ENCODE assay signal across 8 mouse cellular contexts in the genomic region with DNA sequence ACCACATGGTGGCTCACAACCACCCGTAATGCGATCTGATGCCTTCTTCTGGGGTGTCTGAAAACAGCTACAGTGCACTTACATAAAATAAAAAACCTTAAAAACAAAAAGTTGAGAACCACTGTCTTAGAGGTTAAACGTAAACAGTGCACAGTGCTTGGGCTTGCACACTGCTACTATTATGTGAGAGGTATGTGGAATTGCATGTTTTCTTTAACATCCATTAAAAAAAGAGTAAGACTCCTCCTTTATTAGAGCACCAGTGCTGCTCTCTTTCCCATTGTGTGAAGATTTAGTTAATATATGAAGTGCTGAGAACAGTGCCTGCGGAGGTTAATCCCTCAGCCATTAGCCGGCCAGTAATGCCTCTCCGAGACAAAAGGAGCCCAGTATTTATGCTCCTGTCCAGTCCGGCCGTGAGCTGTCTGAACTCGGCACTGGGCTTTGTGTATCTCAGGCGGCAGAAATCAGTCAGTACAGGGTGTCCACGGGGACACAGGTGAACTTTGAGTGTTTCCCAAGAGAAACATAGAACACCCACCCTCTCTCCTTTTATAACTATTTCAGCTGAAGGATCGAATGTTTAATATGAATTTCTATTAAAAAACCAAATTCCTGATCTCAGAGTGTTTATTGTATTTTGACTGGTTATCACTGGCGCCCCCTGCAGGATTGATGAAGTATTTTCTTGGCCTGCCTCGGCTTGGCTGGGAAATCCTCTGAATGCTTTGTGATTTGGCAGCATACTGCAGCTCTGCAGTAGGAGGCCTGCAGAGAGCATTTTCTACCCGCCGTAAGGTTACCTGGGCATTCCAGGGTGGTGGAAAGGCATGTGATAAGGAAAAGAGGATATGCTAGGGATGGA. TPM values are rescaled to one million over a fixed set of nuclear protein-coding genes. Genes with fewer than 3 reads are reported as not detected.
DNase-seq lines count a peak whose midpoint lies in the region; ATAC-seq lines count a peak whose summit lies in the region.
"Had no signal": no experiment of that assay in that cellular context is flagged by ENCODE, and none has a peak within 500 bp of the region (broad histone marks: within the 10 kb centered on the region; RNA-seq: fewer than 3 reads in every experiment).

No protein-coding gene starts in this region.

- no peaks in the 10 kb centered on the region; the same call in 1 of the 2 replicates for H3K4me1 ChIP-seq in forebrain, embryonic 14.5 days (ENCODE audit: control insufficient read depth, insufficient read depth, low read length)
- H3K4me1 ChIP-seq in hindbrain, embryonic 13.5 days (replicated peaks) = peaks cover 3% of the 10 kb centered on the region; the same call in 1 of the 2 replicates
- H3K4me1 ChIP-seq: heart, embryonic 13.5 days had no signal

- H3K27ac ChIP-seq in forebrain, embryonic 14.5 days (ENCODE audit: low read depth, low read length) = peak overlapping the region; percentile 63; the same call in 1 of the 2 replicates
- H3K27ac ChIP-seq in hindbrain, embryonic 13.5 days = no peak overlapping the region
- H3K27ac ChIP-seq: heart, embryonic 13.5 days had no signal

- H3K4me3 ChIP-seq in forebrain, embryonic 14.5 days (ENCODE audit: low read depth, low read length) = no peak overlapping the region; the same call in 1 of the 2 replicates
- no peak overlapping the region for H3K4me3 ChIP-seq in hindbrain, embryonic 13.5 days
- H3K4me3 ChIP-seq: heart, embryonic 13.5 days had no signal

- peak; percentile 87 for ATAC-seq in forebrain, embryonic 14.5 days
- peak; percentile 50; the same call in 1 of the 2 replicates for ATAC-seq in hindbrain, embryonic 13.5 days (ENCODE audit: low FRiP score)

- H3K9ac ChIP-seq in forebrain, embryonic 14.5 days (ENCODE audit: low read length) = peak overlapping the region; percentile 41; the same call in 1 of the 2 replicates
- H3K9ac ChIP-seq in hindbrain, embryonic 13.5 days = no peak overlapping the region
- H3K9ac ChIP-seq: heart, embryonic 13.5 days had no signal

- WGBS in forebrain, embryonic 14.5 days = 26% methylated on average over 16 of the region's 16 CpGs
- whole genome bisulfite sequencing in hindbrain, embryonic 13.5 days = 64% methylated on average over 16 of the region's 16 CpGs

- no peaks in the 10 kb centered on the region for H3K36me3 ChIP-seq in forebrain, embryonic 14.5 days (ENCODE audit: control insufficient read depth, insufficient read depth, low read length)
- H3K36me3 ChIP-seq in hindbrain, embryonic 13.5 days = no peaks in the 10 kb centered on the region
- H3K36me3 ChIP-seq: heart, embryonic 13.5 days had no signal

- peak overlapping the region; percentile 34; the same call in 1 of the 2 replicates for H3K4me2 ChIP-seq in forebrain, embryonic 14.5 days (ENCODE audit: low read length)
- no peak overlapping the region for H3K4me2 ChIP-seq in hindbrain, embryonic 13.5 days
- H3K4me2 ChIP-seq: heart, embryonic 13.5 days had no signal

- no peaks in the 10 kb centered on the region for H3K9me3 ChIP-seq in forebrain, embryonic 14.5 days (replicated peaks; ENCODE audit: control insufficient read depth, low read length)
- no peaks in the 10 kb centered on the region for H3K9me3 ChIP-seq in hindbrain, embryonic 13.5 days
- H3K9me3 ChIP-seq: heart, embryonic 13.5 days had no signal

- peak; percentile 60 for DNase-seq in ES-CJ7 (ENCODE audit: low read depth, low spot score)
- DNase-seq in adrenal gland, postnatal 14 days = peak; percentile 75
- peak; percentile 80 for DNase-seq in forebrain, embryonic 14.5 days (ENCODE audit: low spot score)
- peak; percentile 63 for DNase-seq in layer of hippocampus, adult 9-10 months (ENCODE audit: low spot score)
- peak; percentile 66 for DNase-seq in lung, postnatal 10 days
- DNase-seq in right cerebral cortex, postnatal 14 days = peak; percentile 44

- H3K27me3 ChIP-seq in forebrain, embryonic 14.5 days (replicated peaks; ENCODE audit: control insufficient read depth, insufficient read depth, low read length) = no peaks in the 10 kb centered on the region
- H3K27me3 ChIP-seq in hindbrain, embryonic 13.5 days = no peaks in the 10 kb centered on the region
- H3K27me3 ChIP-seq: heart, embryonic 13.5 days had no signal

RNA-seq across cellular contexts. Expression of a gene that starts 0.9 kb away (rescaled TPM):
- 35.8 and 39.7 TPM in 2 replicates for total RNA-seq in adrenal gland, postnatal 14 days (2021)
- 18.0 and 18.4 TPM in 2 replicates for polyA plus RNA-seq in forebrain, embryonic 14.5 days (2014; fragmentation: Nextera tagmentation; extraction: Ambion mirVana)
- polyA plus RNA-seq in hindbrain, embryonic 13.5 days (2015; fragmentation: Nextera tagmentation; extraction: Ambion mirVana) = 12.1 and 14.0 TPM in 2 replicates
